Mouse (Mus musculus): Measurements from ENCODE around the gene Arid1b. TPM values are rescaled to one million over a fixed set of nuclear protein-coding genes. Genes with fewer than 3 reads are reported as not detected.

Arid1b gene
- total RNA-seq, 2 experiments from 2014 or later: 9.2 to 28.8 TPM

DNA sequence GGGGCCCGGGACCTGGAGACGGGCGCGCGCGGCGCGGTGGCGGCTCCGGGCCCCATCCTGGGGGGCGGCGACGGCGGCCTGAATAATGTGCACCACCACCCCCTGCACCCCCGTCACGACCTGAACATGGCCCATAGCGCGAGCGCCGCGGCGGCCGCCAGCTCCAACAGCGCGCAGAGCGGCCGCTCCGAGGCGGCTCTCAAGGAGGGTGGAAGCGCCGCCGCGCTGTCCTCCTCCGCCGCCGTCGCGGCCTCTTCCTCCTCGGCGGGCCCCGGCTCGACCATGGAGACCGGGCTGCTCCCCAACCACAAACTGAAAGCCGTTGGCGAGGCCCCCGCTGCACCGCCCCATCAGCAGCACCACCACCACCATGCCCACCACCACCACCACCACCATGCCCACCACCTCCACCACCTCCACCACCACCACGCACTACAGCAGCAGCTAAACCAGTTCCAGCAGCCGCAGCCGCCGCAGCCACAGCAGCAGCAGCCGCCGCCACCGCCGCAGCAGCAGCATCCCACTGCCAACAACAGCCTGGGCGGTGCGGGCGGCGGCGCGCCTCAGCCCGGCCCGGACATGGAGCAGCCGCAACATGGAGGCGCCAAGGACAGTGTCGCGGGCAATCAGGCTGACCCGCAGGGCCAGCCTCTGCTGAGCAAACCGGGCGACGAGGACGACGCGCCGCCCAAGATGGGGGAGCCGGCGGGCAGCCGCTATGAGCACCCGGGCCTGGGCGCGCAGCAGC lies 855 bp downstream of the Arid1b start:
- ATAC-seq (replicated peaks; ENCODE audit: low FRiP score, low TSS enrichment, poor library complexity, severe bottlenecking): peak; percentile 29

DNA sequence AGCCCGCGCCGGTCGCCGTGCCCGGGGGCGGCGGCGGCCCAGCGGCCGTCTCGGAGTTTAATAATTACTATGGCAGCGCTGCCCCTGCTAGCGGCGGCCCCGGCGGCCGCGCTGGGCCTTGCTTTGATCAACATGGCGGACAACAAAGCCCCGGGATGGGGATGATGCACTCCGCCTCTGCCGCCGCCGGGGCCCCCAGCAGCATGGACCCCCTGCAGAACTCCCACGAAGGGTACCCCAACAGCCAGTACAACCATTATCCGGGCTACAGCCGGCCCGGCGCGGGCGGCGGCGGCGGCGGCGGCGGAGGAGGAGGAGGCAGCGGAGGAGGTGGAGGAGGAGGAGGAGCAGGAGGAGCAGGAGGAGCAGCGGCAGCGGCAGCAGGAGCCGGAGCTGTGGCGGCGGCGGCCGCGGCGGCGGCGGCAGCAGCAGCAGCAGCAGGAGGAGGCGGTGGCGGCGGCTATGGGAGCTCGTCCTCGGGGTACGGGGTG lies 1.5 kb downstream of the Arid1b start:
- no peak for ATAC-seq (replicated peaks; ENCODE audit: low FRiP score, low TSS enrichment, poor library complexity, severe bottlenecking)

DNA sequence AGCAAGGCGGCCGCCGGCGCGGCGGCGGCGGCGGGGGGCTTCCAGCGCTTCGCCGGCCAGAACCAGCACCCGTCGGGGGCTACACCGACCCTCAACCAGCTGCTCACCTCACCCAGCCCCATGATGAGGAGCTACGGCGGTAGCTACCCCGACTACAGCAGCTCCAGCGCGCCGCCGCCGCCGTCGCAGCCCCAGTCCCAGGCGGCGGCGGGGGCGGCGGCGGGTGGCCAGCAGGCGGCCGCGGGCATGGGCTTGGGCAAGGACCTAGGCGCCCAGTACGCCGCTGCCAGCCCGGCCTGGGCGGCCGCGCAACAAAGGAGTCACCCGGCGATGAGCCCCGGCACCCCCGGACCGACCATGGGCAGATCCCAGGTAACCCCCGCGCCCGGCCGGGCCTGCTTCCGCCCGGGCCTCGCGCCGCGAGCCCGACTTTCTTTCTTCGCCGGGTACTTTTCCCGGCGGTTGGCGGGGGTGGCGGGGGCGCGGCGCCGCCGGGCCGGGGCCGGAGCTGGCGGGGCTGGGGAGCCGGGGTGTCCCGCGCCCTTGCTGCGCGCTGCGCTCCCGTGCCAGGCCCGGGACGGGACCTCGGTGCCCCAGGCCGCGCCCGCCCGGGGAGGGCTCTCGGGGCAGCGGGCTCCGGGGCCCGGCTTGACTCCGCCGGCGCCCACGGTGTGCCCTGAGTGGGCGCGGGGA lies 2.1 kb downstream of the Arid1b start:
- ATAC-seq (replicated peaks; ENCODE audit: low FRiP score, low TSS enrichment, poor library complexity, severe bottlenecking): no peak

DNA sequence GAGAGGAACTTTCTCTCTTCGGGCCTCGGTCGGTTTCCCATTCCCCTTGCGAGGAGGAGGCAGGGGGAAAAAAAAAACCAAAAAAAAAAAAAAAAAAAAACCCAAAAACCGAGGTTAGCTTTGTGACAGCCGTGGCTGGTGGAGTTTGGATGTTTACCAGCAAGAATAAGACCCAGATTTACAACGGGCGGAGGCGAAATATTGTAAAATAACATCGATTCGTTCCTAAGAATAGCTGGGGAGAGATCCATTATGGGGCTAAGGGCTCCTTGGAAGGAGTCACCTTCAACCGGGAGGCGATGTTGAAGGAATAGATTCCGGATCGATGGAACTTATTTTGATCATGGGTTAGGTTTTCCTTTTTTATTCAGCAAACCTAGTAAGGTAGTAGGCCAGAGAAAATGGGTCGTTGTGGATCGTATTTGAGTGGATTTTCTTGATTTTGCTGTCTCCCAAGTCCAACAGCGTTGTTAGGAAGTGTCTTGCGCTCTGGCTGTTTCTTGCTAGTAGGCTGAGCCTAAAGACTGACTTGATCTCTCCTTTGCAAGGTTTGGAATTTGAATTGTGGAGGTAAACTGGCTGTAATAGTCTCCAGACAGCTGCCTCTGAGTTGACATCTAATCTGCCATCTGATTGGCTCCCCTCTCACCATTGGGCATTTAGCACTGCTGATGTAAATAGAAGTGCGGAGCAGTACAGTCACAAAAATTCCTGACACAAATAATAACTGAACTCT lies 2.9 kb downstream of the Arid1b start:
- ATAC-seq (replicated peaks; ENCODE audit: low FRiP score, low TSS enrichment, poor library complexity, severe bottlenecking): peak; percentile 30; the same call in 1 of the 2 replicates

DNA sequence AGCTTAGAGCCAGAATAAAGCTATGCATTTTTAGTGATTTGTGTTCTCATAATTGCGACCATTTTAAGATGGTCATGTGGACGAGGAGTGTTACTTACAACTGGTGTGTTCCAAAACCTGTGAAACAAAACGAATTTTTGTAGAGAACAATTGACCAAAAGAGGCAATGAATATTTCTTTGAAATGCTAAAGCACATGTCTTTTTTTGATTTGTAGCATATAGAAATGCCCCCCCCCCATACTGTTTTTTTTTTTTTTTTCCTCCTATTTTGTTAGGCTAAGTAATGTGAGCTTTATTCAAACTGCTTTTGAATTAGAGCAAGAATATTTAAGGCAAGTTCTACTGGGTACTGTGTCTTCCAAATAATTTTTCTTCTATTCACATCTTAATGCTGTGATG lies 3.8 kb downstream of the Arid1b start:
- no peak for ATAC-seq (replicated peaks; ENCODE audit: low FRiP score, low TSS enrichment, poor library complexity, severe bottlenecking)

DNA sequence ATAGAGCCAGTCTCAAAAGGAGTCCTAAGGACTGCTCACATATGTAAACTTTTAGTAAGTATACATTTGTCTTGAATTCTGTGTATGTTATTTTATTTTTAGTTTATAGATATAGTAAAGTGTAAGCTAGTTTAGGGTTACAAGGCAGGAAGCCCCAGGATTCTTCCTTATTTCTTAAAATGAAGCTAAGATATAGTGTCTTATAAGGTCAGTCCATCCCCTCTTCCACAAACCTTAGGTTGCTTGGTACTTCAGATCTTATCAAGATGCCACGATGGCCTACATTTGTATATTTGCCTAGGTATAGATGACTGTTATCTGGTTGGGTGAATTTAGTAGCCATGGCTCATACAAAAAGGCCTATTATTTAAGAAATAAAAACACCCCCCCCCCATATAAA lies 5.1 kb downstream of the Arid1b start:
- ATAC-seq (replicated peaks; ENCODE audit: low FRiP score, low TSS enrichment, poor library complexity, severe bottlenecking): no peak

DNA sequence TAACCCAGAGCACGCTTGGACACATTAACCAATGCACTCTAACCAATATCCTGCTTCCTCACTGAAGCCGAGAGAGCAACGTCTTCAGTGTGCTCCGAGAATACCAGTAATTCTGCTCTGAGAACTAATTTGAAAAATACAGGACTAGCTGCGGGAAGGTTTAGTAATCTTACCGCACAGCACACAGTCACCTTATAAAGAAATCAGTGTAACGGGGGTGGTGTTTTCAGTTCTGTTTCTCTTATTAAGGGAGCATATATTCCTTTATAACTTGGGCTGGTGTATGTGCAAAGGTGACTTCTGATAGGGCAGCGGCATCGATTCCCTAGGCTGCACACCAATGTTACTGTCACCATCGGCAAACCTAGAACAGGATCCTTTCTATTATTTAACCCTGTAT lies 5.9 kb downstream of the Arid1b start:
- no peak for ATAC-seq (replicated peaks; ENCODE audit: low FRiP score, low TSS enrichment, poor library complexity, severe bottlenecking)

DNA sequence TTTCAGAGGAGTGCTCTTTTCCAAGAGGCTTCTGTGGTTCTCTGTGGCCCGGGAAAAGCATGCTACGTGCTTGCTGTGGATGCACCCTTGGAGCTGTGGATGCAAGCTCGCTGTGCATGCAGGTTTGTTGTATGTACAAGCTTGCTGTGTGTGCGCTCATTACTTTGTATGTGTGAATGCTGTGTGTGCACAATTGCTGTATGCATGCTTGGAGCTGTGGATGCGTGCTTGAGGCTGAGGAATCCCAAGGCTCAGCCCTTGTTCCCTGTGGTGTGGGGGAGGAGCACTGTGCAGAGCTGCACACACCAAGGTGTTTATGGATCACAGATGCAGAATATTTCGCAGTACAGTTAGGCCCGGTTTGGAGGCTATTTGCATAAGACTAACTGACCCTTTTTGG lies 6.7 kb downstream of the Arid1b start:
- ATAC-seq (replicated peaks; ENCODE audit: low FRiP score, low TSS enrichment, poor library complexity, severe bottlenecking): no peak

DNA sequence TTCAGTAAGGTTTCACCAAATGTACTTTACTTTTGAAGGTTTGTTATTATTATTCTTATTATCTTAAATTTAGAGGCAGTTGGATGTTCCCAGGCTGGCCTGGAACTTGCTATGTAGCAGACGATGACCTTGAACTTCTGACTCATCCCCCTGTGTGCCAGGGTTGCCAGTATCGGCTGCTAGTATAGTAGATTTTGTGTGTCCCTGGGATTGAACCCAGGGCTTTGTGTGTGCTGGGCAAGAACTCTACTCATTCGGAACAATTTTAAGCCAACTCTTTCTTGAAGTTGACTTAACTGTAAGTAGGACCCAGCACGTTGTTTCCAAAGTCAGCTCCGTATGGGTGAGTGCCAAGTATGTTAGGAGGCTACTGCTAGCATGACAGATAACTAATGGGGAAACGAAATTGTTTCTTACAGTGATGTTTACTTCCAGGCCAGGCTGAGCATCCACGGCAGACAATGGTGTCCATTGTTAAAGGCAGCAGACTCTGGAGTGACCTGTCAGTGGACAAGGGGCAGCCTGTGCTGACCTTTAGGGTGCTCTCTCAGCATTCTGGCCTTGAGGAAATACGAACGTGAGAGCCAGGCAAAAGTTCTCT lies 7.5 kb downstream of the Arid1b start:
- ATAC-seq (replicated peaks; ENCODE audit: low FRiP score, low TSS enrichment, poor library complexity, severe bottlenecking): peak; percentile 38; the same call in 1 of the 2 replicates

DNA sequence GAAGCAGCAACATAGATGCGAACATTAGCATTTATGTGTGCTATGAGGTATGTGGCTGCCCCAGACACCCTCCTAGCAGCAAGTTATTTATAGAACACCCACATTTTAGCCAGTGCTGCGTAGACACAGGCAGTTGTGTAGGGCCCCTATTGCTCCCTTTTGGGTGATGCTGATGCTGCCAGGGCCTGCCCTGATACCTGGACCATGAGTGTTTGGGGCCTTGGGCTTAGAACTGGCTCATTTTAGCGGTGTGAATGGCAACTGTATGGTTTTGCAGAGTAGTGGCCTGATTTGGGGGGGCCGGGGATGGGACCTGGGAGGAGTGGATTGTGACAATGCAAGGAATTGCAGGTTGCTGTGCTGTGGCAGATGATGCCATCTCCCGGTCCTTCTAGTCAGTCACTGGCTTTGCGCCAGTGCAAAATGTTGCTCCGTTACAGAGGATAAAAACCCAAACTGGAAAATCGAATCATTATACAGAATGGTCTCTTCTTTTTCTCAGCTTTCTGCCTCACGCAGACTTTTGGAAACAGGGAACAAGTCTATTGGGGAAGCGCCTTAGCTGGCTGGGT lies 8.9 kb downstream of the Arid1b start:
- no peak for ATAC-seq (replicated peaks; ENCODE audit: low FRiP score, low TSS enrichment, poor library complexity, severe bottlenecking)

DNA sequence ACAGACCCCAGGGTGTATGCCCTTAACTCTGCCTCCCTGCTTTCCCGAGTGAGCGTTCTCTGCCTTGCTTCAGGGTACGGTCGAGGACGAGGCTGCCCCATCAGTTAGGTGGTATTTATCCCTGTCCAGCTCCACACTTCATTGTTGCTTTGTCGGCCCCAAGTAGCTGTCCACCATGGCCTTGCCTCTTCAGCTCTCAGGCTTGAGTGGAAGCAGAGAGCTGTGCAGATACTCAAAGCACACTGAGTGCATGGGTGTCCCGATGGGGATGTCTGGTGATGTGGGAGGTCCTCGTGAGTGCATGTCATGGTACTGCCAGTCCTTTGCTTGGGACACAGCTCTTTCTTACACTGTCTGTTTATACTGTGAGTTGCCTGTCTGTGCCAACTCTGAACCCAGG lies 10.1 kb downstream of the Arid1b start:
- no peak for ATAC-seq (replicated peaks; ENCODE audit: low FRiP score, low TSS enrichment, poor library complexity, severe bottlenecking)

DNA sequence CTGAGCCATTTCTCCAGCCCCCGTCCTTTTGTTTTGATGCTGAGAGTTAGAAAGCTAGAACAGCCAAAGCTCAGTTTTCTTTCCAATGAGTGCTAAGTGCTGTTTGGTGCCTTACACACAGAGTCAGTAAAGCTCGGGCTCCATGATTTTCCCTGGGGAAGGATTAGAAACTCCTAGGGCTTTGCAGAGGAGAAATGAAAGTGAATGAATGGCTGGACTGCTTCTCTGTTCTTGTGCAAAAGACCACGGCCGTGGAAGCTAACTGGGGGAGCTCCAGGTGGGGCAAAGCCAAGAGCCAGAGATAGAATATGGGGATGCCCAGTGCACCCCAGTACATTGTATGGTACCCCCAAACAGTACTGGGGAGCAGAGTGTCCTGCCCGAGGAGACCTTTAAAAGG lies 10.6 kb downstream of the Arid1b start:
- no peak for ATAC-seq (replicated peaks; ENCODE audit: low FRiP score, low TSS enrichment, poor library complexity, severe bottlenecking)

DNA sequence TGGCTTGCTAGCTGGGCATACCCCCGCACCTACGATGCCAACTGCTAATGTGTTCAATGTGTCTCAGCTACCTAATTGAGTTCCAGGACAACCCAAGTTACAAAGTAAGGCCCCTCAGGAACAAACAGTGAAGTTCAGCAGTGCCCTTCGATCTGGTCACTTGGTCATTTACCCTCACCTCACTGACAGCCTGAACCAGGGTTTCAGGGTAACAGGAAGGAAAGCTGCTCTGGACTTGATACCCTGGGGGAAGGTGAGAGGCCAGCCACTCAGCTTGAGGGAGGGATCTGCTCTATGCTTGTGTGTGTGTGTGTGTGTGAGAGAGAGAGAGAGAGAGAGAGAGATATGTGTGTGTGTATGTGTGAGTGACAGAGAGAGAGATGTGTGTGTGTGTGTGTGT lies 11.2 kb downstream of the Arid1b start:
- ATAC-seq (replicated peaks; ENCODE audit: low FRiP score, low TSS enrichment, poor library complexity, severe bottlenecking): no peak

DNA sequence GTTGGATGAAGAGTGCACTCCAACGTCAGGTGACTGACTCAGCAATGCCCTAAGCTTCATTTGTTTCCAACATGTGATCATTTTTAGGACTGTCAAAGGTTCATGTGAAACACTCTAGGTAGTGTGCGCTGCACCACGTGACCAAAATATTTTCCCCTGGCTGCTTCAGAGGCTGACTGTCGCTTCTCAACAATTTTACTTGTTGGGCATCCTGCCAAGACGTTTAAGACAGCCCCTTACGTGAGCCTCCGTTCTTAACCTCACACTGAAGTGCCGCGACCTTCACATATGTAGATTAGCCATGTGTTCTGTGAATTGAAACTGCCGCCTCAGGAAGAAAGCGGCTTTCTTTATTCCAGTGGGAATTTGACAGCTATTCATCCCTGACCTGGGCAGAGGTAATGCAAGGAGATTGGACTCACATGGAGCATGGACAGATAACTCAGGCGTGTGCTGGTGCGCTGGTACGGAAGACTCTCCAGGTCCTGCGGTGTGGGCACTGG lies 13.1 kb downstream of the Arid1b start:
- ATAC-seq (replicated peaks; ENCODE audit: low FRiP score, low TSS enrichment, poor library complexity, severe bottlenecking): peak; percentile 85

DNA sequence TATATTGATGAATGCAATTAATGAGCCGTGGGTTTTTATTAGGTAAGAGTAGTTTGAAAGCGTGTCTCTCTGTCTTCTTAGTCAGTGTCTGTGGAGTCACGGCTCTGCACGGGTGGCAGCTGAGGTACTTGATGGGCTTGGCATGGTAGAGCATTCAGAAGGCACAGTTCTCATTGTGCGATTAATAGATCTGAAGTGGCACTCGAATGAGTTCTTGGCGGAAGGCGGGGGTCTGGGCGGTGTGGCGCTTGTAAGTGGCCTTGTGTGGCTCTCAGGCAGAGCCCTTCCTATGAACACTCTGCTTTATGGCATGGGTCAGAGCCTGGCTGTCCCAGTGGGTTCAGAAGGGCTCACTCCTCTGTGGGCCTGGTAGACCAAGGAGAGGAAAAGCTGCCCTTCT lies 14.1 kb downstream of the Arid1b start:
- no peak for ATAC-seq (replicated peaks; ENCODE audit: low FRiP score, low TSS enrichment, poor library complexity, severe bottlenecking)

DNA sequence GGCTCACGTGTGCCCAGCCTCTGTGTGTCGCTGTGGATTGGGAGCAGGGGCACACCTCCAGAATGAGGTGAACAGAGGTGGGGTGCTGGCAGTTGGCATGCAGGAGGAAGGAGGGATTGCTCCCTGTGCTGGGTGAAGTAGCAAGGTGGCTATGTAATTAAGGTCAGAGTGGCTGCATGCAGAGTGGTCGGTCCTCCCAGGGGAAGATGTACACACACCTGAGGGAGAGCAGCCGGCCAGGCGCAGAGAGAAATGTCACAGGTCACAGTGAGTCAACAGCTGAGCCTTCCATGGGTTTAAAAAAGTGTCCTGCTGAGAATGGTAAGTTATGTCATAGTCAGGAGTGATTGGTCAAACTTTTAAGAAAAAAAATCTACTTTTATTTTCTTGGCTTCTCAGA lies 14.6 kb downstream of the Arid1b start:
- ATAC-seq (replicated peaks; ENCODE audit: low FRiP score, low TSS enrichment, poor library complexity, severe bottlenecking): no peak

DNA sequence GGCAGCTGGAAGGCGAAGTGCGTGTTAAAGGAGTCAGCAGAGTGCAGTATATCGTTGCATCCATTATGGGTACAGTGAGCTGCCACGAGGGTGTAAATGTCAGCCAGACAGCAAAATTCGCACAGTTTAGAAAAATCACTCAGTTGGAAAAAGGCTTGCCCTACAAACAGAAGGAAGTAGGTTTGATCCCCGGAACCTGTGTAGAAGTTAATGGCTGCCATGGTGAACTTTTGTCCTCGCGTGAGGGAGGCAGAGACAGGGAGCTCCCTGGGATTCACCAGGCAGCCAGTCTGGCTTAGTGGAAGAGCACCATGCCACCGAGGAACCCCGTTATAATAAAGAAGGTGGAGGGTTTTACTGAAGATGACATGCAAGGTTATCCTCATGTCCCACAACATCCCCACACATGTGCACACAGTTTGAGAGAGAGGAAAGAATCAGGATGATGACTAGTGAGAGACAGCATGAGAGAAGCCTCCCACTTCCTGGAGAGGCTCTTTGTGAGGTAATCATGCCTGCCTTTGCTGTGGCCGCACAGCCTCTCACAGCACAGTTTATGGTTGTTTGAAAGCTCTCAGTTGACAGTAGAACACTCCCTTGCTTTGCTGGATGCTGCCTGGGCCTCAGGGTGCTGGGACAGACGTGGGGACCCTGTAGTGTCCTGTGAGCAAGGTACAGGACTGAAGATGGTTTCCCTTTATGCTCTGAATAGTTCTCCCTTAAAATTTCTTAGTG lies 15.6 kb downstream of the Arid1b start:
- ATAC-seq (replicated peaks; ENCODE audit: low FRiP score, low TSS enrichment, poor library complexity, severe bottlenecking): no peak

DNA sequence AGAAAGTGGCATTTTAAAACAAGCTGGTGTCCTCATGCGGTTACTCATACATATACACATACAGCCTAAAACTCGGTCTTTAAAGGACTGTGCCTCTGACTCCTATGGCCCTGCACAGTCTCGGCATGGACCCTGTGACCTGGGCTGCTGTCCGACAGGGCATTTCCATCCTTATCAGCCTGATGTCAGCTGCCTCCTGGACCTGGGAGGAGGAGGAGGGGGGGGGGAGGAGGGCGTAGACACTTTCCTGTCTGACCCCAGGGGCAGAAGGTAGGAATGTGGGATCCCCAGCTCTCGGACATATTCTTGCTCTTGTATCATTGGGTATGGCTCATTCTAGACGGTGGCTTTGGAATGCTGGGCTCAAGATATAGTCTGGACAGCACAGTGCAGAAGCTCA lies 16.6 kb downstream of the Arid1b start:
- ATAC-seq (replicated peaks; ENCODE audit: low FRiP score, low TSS enrichment, poor library complexity, severe bottlenecking): no peak

DNA sequence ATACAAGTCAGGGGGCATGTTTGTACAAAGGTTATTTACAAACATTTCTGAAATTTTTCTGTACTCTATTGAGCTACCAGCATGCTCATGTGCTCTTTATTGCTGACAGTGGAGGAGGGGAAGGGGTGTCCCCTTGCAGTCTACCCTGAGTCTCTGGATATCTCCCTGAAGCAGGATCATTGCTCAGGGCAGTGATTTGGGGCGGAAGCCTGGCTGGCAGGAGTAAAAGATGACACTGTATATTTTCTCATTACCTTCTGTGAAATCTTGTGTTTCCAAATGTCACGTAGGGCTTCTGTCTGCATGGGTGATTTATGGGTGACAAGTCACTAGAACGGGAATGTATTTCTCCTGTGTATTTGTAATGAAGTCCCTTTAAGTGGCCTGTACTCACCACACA lies 18.0 kb downstream of the Arid1b start:
- no peak for ATAC-seq (replicated peaks; ENCODE audit: low FRiP score, low TSS enrichment, poor library complexity, severe bottlenecking)
